Mouse (Mus musculus) gastrocnemius, adult 2 months (tissue): ENCODE data around the gene Nrgn. TPM values are rescaled to one million over a fixed set of nuclear protein-coding genes. Genes with fewer than 3 reads are reported as not detected.

ENCODE experiments used
- DNase-seq: peaks from one replicate; pipeline ENCODE4 v3.0.0; 2022
- H3K27ac ChIP-seq: fragments of 200-600 bp; 2 replicates; pipeline ENCODE4 v1.8.1; 2022; ENCODE audit warnings: mild to moderate bottlenecking
- H3K4me3 ChIP-seq: fragments of 200-600 bp; 2 replicates; pipeline ENCODE4 v1.8.1; 2022; ENCODE audit warnings: mild to moderate bottlenecking, moderate library complexity
- CTCF ChIP-seq: fragments of 200-600 bp; IDR thresholded peaks from 2 replicates; pipeline ENCODE4 v1.8.1; 2022; ENCODE audit warnings: antibody characterized with exemption, mild to moderate bottlenecking, moderate library complexity
- intact Hi-C: fragments of 180-260 bp; cut with DNase I; formaldehyde crosslinking; loops from one replicate; pipeline ENCODE4 v1.15.1; 2025
- total RNA-seq, 2 experiments: library from RNA; stranded (reverse); gene quantifications; 2 replicates each; pipeline ENCODE4 v1.2.3; 2021

Nrgn gene
- total RNA-seq, 2 experiments from 2014 or later: 0.23 to 0.42 TPM

DNA sequence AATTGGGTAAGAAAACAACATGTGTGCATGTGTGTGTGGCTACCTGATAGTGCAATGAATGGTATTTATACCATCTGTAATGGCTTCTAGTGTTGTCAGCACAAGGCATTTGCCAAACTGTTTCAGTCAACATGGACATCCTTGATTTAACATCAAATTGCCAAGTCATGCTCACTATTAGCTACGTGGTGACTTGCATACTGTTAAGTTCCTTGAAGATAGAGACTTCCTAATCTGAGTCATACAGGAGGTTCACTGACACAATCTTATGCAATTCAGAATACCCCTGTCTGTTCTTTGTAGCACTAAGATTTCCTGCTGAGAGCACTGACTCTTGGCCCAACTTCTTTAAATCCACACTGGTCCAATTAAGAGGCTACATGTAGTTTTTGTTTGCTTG is 35.2 kb downstream of the Nrgn start:
- Histone ChIP-seq H3K27ac (no peak overlapping the region), H3K4me3 (no peak overlapping the region)
- TF ChIP-seq CTCF: no peak
- intact Hi-C loops: no loop called here
- no peak for DNase-seq

DNA sequence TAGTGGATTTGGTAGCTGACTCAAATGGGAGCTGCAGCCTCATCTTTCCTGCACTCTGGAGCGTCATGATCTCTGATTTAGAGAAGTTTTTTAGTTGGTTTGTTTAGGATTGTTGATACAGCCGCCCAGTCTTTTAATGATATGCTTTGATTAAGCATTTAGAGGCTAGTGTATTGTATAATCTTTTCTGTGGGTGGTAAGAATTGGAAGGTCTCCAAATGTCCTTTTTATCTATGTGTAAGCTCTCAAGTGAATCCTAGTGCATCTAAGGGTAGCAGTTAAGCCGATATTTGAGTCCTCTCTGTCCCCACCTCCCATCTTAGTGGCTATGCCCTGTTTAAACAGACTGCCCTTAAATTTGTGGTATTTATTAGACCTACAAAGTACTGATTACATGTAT is 38.2 kb downstream of the Nrgn start:
- no peak overlapping the region for H3K4me3 ChIP-seq
- no peak for DNase-seq
- intact Hi-C loops: no loop called here
- no peak for TF ChIP-seq CTCF
- H3K27ac ChIP-seq: no peak overlapping the region

DNA sequence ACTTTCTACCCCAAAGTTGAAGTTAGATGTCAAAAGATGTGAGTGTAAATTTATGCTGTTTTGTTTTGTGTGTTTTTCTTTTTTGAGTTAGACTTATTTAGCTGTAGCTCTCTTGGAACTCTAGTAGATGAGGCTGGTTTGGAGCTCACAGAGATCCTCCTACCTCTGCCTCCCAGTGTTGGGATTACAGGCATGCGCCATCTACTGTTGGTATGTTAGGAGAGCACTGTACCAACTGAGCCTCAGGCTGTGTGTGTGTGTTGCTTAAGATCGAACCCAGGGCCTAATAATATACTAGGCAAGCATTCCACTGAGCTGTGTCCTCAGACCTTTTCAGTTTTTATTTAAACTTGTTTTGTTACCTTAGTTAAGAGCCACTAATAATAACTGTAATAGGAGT is 40.6 kb downstream of the Nrgn start:
- peak; percentile 27 for TF ChIP-seq CTCF
- intact Hi-C loops: no loop called here

DNA sequence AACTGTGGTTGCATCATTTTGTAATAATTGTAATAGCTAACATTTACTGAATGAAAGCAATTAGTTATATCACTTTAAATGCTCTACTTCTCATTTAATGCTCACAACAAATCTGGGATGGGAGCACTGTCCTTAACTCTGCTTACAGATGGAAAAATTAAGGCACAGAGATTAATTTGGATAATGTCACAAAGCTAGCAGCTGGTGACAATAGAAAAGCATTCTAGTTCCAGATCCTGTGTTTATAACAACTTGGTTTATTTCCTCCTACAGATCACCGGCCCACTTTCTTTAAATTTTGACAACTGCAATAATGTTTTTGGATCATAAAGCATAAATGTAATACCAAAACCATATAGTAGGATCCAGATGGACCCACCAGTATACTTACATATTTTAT is 46.7 kb downstream of the Nrgn start:
- intact Hi-C loops: no loop called here
- H3K4me3 ChIP-seq: no peak overlapping the region
- no peak for DNase-seq
- H3K27ac ChIP-seq: no peak overlapping the region
- TF ChIP-seq CTCF: no peak

More for the DNA sequence above, 40.6 kb downstream of the Nrgn start:
- Histone ChIP-seq H3K4me3 (no peak overlapping the region), H3K27ac (no peak overlapping the region)
- no peak for DNase-seq

DNA sequence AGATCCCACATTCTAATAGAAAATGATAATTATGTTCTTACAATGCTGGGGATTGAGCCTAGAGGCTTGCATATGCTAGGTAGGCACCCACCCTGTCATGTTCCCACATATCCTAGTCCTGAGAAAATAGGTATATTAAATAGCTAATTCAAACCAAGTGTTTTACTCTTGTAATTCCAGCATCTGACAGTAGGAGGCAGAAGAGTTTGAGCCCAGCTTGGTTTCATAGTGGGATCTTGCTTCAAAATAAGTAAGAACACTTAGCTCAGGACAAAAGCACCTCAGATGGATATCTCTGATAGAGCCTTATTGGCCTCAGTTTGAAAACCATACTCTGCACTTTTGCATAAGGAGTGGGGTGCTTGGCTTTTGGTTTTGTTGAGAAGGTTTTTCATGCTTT is 48.4 kb downstream of the Nrgn start:
- intact Hi-C loops: no loop called here
- DNase-seq: no peak
- Histone ChIP-seq H3K27ac (no peak overlapping the region), H3K4me3 (no peak overlapping the region)
- peak; percentile 40 for TF ChIP-seq CTCF

DNA sequence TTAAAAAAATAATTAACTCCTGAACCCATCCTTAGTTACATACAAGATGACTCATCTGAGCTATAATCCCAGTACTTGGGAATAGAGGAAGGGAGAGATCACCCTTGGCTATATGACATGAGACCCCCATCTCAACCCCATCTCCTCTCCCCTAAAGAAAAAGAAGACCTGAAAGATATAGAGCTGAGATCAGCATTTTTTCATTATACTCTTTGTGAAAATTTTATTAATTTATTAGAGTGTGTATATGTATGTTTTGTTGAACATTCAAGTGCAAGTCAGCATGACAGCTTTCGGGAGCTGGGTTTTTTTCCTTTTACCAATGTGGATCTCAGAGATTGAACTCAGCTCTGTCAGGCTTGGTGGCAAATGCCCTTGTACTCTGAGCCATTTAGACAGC is 51.5 kb downstream of the Nrgn start:
- DNase-seq: no peak
- intact Hi-C loops: no loop called here

DNA sequence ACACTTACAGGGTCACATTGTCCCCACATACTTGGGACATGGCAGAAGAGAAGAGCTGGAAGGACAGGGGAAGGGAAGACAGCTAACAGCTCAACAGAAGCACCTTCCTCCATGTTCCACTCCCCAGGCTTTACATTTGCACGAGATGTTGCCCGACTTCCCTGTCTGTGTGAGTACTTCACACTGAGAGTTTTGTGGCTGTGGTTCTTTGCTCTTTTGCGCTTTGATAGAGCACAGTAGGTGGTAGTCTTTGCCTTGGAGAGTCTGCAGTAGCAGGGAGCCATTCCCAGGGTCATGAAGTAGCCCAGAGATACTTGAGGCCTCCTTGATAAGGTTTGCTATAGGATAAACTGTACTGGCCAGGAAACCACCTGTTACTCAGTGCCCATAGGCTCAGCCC is 52.5 kb downstream of the Nrgn start:
- intact Hi-C loops: no loop called here
- Histone ChIP-seq H3K27ac (no peak overlapping the region), H3K4me3 (no peak overlapping the region)
- DNase-seq: no peak
- TF ChIP-seq CTCF: no peak

More for the DNA sequence above, 51.5 kb downstream of the Nrgn start:
- Histone ChIP-seq H3K27ac (no peak overlapping the region), H3K4me3 (no peak overlapping the region)
- no peak for TF ChIP-seq CTCF

DNA sequence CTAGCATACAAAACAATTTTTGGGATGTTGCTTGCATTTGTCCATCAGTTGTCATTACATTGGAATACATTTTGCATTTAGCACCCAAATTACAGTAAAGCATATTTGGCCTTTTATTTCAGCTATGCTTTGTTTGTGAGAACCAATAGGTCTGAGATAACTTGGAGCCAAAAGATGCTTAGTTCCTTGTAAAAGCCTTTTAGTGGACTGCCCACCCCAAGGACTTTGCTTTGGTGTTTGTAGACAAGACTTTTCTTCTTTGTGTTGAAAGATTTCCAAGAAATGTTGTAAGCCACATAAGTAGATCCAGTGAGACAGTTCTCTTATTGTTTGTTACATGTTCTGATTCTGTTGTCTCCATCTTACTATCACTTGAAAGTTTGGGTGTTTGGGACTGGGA is 56.4 kb downstream of the Nrgn start:
- no peak for TF ChIP-seq CTCF
- no peak overlapping the region for H3K4me3 ChIP-seq
- intact Hi-C loops: no loop called here

DNA sequence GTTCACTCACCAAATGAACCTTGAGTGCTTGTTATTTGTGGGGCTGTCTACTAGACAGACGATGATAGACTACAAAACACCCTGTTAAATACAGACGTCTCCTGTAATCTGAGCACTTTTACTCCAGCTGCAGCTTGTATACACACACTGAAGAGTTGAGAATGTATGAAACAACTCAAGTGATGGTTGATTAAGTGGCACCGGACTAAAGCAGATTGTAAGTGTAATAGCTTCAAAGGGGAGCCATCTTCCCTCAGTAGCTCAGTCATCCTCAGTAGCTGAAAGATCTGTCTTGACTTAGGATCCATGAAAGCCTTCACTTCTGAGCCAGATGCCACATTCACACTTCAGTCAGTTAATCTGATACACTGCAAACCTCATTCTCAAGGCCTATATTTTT is 56.9 kb downstream of the Nrgn start:
- no peak overlapping the region for H3K27ac ChIP-seq
- intact Hi-C loops: no loop called here
- TF ChIP-seq CTCF: no peak
- no peak overlapping the region for H3K4me3 ChIP-seq
- DNase-seq: no peak

More for the DNA sequence above, 56.4 kb downstream of the Nrgn start:
- no peak overlapping the region for H3K27ac ChIP-seq
- DNase-seq: no peak

Other genes with a start within 250 kb of the Nrgn start
- 1 to 10 TPM; 1.7 to 1.8 TPM for gene Ccdc15, start 204.5 kb downstream of the Nrgn start, total RNA-seq
- under 1 TPM in 1 of 2 experiments, not detected in 1; 0.20 TPM for gene Hepacam, start 185.6 kb downstream of the Nrgn start, total RNA-seq
- 10 to 100 TPM in 1 of 2 experiments, 1 to 10 TPM in 1; 8.6 to 10.6 TPM for gene Robo4, start 151.0 kb downstream of the Nrgn start, total RNA-seq
- not detected for gene Robo3, start 119.7 kb downstream of the Nrgn start, total RNA-seq
- gene Msantd2, start 63.6 kb downstream of the Nrgn start, total RNA-seq: 1 to 10 TPM; 4.0 to 5.1 TPM
- 10 to 100 TPM; 20.5 to 29.9 TPM for gene Esam, start 24.8 kb downstream of the Nrgn start, total RNA-seq
- 1 to 10 TPM; 2.6 to 3.2 TPM for gene Vsig2, start 13.6 kb downstream of the Nrgn start, total RNA-seq
- 1 to 10 TPM; 4.1 to 4.6 TPM for gene Siae, start 2.8 kb upstream of the Nrgn start, total RNA-seq
- gene Spa17, start 60.8 kb upstream of the Nrgn start, total RNA-seq: 1 to 10 TPM; 3.1 to 4.1 TPM
- 10 to 100 TPM; 29.3 to 31.7 TPM for gene Tbrg1, start 104.4 kb upstream of the Nrgn start, total RNA-seq
- gene Panx3, start 116.3 kb upstream of the Nrgn start, total RNA-seq: not detected
- gene Olfr160, start 163.3 kb upstream of the Nrgn start, total RNA-seq: not detected
- not detected for gene Olfr874, start 192.2 kb upstream of the Nrgn start, total RNA-seq
- not detected for gene Olfr875, start 219.0 kb upstream of the Nrgn start, total RNA-seq